Mouse (Mus musculus): ENCODE measurements around the gene Cbll1.
A peak's percentile ranks its signal among the peaks of the same experiment; 100 is the strongest.

The Cbll1 gene

DNA sequence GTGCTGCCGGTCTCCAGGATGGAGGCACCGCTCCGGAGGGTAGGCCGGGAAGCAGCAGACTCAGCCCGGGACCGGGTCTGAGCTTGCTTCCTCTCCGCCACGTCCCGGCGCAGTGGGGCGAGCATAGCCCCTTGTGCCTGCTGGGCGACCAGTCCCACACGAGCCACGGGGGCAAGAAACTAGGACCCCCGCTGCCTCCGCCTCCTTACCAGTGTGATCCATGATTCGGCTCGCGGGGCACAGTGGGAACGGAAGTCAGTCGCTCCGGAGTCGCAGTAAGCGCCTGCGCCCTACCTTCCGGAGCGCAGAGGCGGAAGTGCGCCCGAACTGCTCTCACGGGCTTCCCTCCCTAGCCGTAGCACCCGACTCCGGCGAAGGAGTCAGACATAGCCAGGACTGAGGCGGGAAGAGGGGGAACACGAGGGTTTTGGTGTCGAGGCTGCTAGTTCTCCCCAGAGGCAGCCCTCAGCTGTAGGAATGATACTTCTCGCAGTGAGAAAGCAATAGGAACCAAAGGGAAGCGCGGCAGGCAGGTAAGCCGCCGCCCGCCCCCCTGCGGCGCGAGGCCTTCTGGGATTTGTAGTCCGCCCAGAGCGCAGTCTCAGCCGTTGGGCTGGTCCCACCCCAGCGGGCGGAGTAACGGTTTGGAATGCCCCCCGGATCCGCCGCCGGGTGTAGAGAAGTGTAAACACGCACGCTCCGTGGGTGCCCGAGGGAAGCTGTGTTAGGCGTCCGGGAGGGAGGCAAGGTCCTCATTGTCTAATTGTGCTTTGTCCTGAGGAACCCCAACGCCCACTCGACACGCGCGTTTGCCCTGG is at the start of gene Cbll1:
TSS of gene Cbll1 (minus strand) at position 303 of the 818 bp plus-strand sequence.
- DNase-seq (ENCODE audit: low spot score in 2 of 2), result peak; percentile 90 to 95

- no peak for DNase-seq (ENCODE audit: low spot score in 2 of 2)
These were observed 46.6 kb upstream of the Cbll1 start for GRCm38 (mm10) chr12:31546061-31546460.

- no peak for DNase-seq (ENCODE audit: low spot score in 2 of 2)
These were observed 45.8 kb upstream of the Cbll1 start for GRCm38 (mm10) chr12:31545219-31545618.

GRCm38 (mm10) chr12:31541541-31541940 is 42.1 kb upstream of the Cbll1 start:
- DNase-seq (ENCODE audit: low spot score in 2 of 2), result no peak

DNA sequence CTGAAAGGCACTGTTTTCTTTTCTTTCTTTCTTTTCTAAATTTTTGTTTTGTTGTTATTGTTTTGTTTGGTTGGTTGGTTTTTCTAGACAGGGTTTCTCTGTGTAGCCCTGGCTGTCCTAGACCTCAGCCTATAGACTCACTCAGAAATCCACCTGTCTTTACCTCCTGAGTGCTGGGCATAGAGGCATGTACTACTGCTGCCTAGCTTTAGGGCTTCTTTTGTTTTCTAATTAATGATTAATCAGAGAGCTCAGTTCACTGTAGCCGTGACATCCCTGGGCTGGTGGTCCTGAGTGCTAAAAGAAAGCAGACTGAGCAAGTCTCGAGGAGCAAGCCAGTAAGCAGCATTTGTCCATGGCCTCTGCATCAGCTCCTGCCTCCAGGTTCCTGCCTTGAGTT is 40.4 kb upstream of the Cbll1 start:
- DNase-seq (ENCODE audit: low spot score in 2 of 2), result no peak

DNA sequence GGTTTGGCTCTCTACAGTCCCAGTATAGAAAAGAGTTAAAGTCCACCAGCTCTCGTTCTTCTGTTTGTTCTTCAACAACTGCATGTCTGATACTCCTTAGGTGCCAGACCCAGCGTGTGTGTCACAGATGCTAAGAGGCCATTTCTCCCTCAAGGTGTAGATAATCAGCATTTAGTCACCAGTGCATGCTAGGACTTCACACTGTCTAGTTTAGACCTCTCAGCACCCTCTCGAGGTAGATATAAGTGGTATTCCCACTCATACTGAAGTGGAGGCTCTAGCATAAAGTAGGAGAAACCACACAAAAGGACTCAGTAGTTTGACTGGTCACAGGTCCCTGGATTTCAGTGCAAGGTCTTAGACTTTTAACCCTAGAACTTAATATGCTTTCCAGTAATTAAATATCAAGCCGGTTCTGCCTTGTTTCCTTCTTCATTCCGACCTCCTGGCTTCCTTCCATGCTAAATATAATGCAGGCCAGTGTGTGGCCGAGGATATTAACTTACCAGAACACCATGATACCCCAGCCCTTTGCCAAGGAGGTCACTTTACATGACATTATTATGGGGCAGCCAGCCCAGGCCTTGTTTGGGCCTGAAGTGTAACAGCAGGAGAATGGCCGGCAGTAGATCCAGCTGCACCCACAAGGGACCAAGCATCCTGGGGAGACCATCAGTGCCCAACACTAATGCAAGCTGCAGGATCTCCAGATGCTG is 38.3 kb upstream of the Cbll1 start:
- no peak for DNase-seq (ENCODE audit: low spot score in 2 of 2)

GRCm38 (mm10) chr12:31534060-31534843 is 34.8 kb upstream of the Cbll1 start:
- no peak for DNase-seq (ENCODE audit: low spot score in 2 of 2)

- no peak for DNase-seq (ENCODE audit: low spot score in 2 of 2)
These were observed 33.9 kb upstream of the Cbll1 start for GRCm38 (mm10) chr12:31533218-31533908.

- DNase-seq (ENCODE audit: low spot score in 2 of 2), result no peak
These were observed 32.6 kb upstream of the Cbll1 start for GRCm38 (mm10) chr12:31532054-31532453.

DNA sequence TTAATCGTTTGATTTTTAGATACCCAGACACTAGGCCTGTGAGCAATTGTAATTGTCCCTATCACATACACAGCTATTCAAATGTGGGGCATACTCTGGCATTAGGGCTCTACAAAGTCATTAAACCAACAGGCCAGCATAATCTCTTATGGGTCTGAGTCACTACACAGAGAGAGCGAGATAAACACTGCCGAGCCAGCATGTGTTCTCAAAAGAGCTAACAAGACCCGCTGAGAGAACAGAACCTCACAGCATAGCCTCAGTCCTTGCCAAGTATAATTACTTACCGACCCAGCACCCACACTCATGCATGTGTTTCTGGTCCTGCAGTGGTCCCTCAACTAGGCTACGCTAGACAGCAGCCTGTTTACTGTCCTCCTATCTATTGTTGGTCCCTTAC is 28.0 kb upstream of the Cbll1 start:
- DNase-seq (ENCODE audit: low spot score in 2 of 2), result no peak

DNA sequence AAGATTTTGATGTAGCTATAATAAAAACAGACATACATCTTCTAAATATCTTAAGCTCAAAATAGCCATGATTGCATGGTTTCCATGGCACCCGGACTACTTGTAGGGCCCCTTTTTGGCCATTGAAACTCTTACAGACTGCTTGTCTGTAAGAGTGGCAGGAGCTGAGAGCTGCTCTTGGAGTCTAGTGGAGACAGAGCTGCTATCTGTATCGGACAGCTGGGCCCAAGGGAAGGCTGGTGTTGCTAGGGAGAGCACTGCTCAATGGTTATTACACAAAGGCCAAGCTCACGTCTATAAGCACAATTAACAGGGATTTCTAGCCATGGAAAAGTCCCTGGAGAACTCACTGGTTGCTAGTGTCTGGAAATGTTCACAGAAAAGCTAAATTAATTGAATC is 22.0 kb upstream of the Cbll1 start:
- no peak for DNase-seq (ENCODE audit: low spot score in 2 of 2)

- DNase-seq (ENCODE audit: low spot score in 2 of 2), result peak in 1 of 2 experiments; percentile 29
These were observed 20.7 kb upstream of the Cbll1 start for GRCm38 (mm10) chr12:31520119-31520518.

- no peak for DNase-seq (ENCODE audit: low spot score in 2 of 2)
These were observed 14.5 kb upstream of the Cbll1 start for GRCm38 (mm10) chr12:31513724-31514503.

DNA sequence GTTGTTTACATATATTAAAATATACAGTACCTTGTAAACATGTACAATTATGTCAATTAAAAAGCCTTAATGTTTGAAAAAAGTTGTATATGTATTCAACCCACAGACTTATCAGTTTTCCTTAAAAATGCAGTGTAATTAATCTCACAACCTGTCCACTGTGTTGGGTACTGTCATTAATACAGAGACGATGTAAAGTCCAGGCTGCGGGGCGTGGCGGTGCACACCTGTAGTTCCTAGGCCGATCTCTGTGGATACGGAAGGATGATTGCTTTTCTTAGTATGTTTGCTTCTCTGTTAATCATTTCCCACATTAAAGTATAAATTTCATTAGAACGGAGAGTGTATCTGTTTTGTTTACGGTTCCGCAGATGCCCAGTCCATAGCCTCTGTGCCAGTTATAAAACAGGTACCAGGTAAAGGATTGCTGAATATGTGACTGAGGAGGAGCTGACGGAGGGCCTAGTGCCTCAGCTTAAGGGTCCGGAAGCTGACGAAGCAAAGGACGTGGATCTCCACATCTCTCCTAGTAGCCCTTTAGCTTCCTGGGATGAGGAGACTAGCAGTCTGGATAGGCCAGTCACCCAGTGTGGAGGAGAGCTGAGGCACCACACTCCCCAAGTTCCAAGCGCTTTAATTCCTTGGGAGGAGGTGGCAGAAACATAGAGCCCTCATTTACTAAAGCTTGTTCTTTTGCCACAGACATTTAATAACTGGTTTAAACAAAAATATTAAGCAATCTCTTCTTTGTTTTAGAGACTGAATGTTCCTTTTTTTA is 13.4 kb upstream of the Cbll1 start:
- no peak for DNase-seq (ENCODE audit: low spot score in 2 of 2)

- DNase-seq (ENCODE audit: low spot score in 2 of 2), result no peak
These were observed 11.8 kb upstream of the Cbll1 start for GRCm38 (mm10) chr12:31511218-31511617.

DNA sequence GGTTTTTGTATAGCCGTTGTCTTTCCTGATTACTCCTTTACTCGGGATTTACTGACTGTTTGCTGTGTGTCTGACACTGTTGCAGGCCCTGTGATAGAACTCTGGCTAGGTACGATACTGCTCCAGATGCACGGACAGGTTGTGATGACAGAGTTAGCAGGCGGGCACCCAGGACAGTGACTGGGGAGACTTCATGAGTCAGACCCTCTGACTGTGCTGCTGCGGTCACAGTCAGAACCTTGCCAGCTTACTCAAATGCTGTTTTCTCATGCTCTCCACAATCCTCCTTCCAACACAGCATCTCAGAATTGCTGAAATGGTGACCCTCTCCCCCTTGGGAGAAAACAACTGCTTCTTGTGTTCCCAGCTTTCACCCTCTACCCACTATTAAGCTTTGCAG is 9.1 kb upstream of the Cbll1 start:
- no peak for DNase-seq (ENCODE audit: low spot score in 2 of 2)

- DNase-seq (ENCODE audit: low spot score in 2 of 2), result peak in 1 of 2 experiments; percentile 11
These were observed 8.4 kb upstream of the Cbll1 start for GRCm38 (mm10) chr12:31507718-31508364.

DNA sequence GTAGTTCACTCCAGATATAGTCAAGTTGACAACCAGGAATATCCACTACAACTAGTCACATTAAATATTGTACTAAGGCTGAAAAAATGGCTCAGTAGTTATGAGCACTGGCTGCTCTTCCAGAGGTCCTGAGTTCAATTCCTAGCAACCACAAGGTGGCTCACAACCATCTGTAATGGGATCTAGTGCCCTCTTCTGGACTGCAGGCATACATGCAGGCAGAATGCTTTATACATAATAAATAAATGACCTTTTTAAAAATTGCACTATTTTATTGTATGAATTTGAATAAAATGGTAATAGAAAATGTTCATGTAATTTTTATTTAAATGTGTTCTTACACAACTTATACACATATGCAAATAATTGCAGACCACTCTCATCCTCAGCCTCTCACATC is 3.8 kb upstream of the Cbll1 start:
- DNase-seq (ENCODE audit: low spot score in 2 of 2), result no peak

- DNase-seq (ENCODE audit: low spot score in 2 of 2), result no peak
These were observed 1.9 kb upstream of the Cbll1 start for GRCm38 (mm10) chr12:31501266-31501665.

- no peak for DNase-seq (ENCODE audit: low spot score in 2 of 2)
These were observed 780 bp upstream of the Cbll1 start for GRCm38 (mm10) chr12:31500196-31500595.

Measured in cerebellum, postnatal 4 days (tissue).